Mouse (Mus musculus): ENCODE measurements around the gene Yy2.

DNA sequence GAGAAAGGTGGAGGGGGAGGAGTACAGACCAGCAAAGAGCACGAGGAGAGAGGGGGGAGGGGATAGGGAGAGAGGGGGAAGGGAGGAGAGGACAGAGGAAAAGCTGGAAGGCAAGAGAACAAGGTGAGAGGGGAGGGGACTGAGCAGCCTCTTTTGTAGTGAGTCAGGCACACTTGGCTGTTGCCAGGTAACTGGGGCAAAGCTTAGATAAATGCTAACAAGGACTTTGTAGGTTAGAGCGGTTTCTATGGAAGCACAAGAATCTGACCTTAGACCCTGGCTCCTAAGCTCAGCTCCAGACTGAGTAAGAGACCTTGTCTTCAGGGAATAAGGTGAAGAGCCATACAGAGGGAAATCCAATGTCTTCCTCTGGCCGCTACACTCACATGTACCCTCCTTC, 21.7 kb downstream of the Yy2 start:
- TF ChIP-seq CTCF (IDR thresholded peaks at IDR 0.05; ENCODE audit: low read depth, low read length) (no peak), POLR2A (IDR thresholded peaks at IDR 0.05; ENCODE audit: borderline replicate concordance, low read depth, low read length) (no peak)
